Mouse (Mus musculus): ENCODE results near the gene Pbx1. TPM values are rescaled to one million over a fixed set of nuclear protein-coding genes. Genes with fewer than 3 reads are reported as not detected.

The Pbx1 gene
- polyA plus RNA-seq, 1 experiment = 39.3 TPM

DNA sequence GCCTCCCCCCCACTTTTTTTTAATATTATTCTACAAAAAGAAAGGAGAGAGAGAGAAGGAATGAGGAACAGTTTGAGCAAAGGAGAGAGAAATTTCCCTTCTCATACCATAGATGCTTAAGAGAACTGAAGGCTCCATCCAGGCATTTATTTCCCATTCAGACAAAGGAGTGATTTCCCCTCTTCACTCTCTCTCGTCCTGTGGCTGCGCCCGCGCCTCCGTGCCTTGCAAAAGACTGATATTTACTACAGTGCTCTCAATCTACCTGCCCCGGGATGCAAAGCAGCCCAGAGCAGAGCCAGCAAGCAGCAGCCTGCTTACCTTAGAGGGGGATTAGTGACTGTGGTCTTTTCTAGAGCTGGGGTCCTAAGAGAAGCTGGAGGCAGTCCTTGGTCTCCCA, 131.6 kb downstream of the Pbx1 start:
- no peak for DNase-seq (ENCODE audit: low read depth)

DNA sequence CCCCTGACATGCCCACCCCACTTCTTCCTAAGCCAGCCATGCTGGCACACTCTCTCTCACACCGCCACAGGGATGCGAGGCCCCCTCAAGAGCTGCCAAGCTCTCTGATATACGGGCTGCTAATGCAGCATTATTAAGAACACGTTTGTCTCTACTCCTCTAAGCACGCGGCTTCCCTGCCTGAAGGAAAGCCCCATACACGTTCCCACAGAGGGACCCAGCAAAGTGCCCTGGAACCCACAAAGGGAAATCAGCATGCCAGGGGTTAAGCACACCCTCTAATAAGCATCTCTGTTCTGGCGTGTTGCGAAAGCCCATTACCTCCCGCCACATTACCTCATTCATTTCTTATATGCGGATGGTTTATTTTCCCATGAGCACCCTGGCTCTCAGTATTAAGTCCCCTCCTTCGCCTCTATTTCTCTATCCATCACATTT, 132.1 kb downstream of the Pbx1 start:
- DNase-seq (ENCODE audit: low read depth) = no peak

DNA sequence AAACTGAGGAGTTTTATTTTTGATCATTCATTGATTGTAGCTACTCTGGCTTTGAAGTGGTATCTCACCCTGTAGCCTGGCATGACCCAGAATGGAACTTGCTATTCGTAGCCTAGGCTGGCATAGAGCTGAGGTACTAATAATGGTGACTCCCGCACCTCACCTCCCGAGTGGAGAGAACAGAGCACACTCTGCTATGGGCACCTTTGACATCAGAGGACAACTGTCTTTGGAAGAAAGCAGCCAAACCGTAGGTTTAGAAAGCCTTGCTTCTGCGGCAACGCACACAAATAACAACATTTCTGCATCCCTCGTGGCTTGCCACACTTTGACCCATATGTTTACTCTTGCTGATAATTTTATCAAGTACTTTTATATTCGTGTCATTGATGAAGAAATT, 132.9 kb downstream of the Pbx1 start:
- no peak for DNase-seq (ENCODE audit: low read depth)

- no peak for DNase-seq (ENCODE audit: low read depth)
Measured at GRCm38 (mm10) chr1:168296290-168296689, 135.8 kb downstream of the Pbx1 start.

DNA sequence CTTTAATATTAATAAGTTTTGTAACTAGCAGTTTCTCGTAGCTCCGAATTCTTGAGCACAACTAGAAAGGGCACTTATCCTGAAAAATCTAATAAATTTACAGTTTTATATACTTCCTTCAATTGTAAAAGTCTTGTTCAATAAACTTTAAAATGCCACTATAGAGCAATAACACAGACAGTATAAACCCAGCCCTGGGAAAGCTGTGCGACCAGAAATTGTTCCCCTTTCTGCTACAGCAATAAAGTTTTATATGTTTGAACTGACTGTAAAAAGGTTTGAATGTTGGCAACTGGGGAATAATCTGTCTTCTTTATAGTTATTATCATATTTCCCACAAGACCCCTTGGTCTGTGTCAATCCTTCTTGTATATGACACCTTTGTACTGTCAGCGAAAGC, 136.3 kb downstream of the Pbx1 start:
- no peak for DNase-seq (ENCODE audit: low read depth)

DNA sequence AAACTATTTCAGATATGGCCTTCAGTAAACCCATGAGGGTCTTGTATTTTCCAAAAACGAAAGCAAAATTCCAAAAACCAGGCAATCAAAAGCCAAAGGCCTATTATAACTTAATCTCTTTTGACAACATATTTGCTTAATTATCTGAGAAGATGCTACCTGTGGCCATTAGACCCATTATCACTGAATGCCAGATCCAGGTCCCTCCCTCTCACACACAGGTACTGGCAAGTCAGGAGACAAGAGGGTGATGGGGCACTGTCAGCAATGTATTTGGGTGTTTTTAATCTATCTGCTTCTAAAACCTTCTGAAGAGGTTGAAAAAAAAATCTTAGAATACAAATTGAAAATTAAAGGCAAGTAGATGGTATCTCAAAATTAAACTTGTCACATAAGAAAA, 138.4 kb downstream of the Pbx1 start:
- DNase-seq (ENCODE audit: low read depth) = no peak

DNA sequence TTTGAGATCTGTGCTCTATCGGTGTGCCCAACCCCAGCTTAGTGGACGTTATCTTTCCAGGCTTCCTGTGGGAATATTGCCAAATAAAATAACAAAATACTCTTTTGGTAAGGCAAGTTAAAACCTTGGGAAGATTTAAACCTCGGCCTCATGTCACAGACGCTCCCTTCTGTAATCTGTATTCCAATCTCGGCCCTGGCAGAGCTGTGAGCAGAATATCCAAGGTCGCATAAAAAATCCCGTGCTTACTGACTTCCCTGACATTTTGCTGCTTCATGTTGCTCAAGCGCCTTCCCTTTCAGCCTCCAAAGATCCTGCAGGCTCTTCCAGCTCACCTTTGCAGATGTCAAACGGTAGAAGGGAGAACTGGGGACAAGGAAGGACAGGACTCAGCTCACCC, 140.0 kb downstream of the Pbx1 start:
- DNase-seq (ENCODE audit: low read depth) = no peak

DNA sequence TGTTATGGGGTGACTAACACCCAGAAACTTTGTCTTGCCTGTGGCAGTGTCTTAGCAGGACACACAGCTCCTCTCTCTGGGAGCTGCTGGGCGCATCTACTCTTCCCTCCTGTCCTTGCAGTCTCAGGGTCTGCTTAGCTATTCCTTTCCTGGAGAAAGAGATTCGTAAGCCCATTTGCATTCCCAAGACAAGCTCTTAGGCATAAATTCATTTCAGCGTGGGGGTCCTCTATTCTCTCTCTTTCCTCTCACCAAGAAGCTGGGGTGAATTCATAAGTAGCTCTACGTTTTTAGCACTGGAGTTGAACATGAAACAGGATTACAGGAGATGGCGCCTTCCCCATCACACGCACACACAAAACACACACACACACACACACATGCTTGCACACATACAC, 140.4 kb downstream of the Pbx1 start:
- no peak for DNase-seq (ENCODE audit: low read depth)

DNA sequence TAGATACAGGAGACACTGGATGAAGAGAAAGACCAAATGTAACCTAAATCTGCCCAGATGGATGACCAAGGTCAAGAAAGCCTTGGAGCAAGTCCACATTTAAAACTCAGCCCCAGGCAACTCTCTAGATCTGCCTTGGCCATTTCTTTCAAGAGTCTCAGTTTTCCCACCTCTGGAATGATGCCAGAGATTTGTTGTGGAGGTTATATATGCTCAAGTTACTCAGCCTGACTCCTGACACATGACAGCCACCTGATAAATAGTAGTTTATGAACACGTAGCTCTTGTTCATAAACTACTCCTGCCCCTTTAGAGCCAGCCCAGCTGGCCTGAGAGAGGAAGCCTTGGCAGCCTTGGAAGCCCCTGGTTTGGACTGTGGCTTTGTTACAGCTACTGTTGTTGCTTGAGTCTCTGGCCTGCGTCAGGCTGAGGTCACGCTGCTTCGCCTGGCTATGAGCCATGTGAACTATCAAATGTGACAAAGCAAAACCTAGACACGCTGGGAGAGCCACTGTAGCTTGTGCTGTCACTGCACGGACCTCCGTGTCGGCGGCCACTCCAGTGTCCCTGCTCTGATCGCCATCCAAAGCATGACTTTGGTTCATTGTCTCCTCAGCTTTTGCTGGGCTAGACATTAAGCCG, 140.9 kb downstream of the Pbx1 start:
- DNase-seq (ENCODE audit: low read depth) = no peak

- DNase-seq (ENCODE audit: low read depth) = no peak
Measured at GRCm38 (mm10) chr1:168290236-168290985, 141.7 kb downstream of the Pbx1 start.

GRCm38 (mm10) chr1:168288891-168289545, 143.1 kb downstream of the Pbx1 start:
- DNase-seq (ENCODE audit: low read depth) = no peak

GRCm38 (mm10) chr1:168287843-168288591, 144.1 kb downstream of the Pbx1 start:
- no peak for DNase-seq (ENCODE audit: low read depth)

DNA sequence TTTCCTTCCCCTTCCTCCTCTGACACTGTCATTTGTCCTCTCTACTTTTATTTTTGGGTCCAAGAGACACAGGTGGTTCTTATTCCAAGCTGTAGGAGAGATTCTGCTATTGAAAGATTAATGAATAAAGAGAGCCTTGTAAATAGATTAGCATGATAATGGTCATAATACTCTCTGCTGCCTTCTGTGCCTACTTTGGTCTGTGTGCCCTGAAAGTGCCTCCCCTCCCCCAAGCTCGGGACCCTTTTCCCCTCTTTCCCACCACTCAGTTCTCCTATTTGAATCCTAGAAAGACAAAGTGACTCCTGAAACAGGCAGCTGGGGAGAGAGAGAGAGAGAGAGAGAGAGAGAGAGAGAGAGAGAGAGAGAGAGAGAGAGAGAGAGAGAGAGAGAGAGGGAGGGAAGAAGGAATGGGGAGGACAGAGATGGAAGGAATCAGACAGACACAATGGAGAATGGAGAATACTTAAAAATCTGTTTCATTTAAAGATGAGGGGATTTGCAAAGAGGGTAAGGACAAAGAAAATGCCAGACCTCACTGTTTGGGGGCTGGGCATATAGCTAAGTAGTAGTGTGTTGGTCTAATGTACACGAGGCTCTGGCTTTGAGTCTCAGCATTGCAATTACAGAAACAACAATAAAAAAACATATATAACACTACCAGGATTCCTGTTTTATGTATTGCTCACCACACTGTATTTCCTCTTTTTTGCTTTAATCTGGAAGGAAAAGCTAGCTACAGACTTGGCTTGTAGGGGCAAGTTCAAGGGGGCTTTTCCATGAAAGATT, 145.0 kb downstream of the Pbx1 start:
- DNase-seq (ENCODE audit: low read depth) = no peak

DNA sequence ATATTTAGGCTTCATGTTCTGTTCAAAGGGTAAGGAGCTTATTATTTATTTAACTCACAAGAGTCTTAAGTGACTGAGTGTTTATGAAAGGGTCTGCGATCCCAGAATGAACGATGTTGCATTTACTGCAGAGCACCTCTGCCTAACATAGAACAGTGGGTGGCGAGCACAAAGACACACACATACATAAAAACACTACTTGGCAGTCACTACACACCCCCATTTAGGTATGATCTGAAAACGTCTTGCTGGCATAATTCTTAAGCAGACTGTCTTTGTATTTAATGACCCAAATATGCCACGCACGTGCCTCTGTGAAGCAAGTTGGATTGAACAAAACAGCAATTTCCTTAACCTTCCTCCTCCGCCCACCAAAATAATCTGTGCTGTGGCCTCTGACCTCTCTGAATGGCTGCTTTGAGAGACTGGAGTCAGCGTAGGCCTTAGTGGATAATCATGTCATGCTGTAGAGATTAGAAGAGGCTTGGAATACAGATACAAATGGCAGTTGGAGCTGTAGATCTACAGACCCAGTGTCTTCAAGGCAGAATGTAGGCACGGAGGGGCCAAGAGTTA, 147.4 kb downstream of the Pbx1 start:
- no peak for DNase-seq (ENCODE audit: low read depth)

DNA sequence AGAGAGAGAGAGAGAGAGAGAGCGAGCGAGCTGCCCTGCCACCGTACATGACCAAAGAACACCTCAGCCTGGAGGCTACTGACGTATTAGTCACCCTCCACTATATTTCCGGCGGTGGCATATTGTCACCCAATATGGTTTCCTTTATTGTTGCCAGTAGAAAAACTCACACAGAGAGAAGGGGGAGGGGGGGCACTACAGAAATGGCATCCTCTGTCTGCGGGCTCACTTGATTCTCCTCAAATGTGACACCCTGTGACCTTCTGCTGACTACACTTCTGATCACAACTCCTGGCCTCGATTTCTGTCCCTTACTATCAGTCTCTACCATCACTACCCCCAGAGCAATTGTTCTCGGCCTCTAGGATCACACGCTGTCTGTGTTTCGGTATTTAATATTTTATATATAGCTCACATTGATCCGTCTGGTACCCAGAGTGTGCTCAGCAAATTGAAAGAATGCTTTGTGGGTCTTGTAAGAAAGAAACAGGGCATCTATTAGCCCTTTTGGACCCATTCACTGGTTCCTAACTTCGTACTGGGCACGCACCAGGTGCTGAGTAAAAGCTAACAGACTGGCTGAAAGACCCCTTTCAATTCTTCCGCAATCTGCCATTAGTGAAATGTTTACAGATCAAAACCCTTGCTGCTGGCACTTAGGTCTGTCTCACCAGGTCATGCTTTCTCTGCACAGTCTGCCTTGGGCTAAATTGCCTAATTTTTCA, 148.1 kb downstream of the Pbx1 start:
- no peak for DNase-seq (ENCODE audit: low read depth)

DNA sequence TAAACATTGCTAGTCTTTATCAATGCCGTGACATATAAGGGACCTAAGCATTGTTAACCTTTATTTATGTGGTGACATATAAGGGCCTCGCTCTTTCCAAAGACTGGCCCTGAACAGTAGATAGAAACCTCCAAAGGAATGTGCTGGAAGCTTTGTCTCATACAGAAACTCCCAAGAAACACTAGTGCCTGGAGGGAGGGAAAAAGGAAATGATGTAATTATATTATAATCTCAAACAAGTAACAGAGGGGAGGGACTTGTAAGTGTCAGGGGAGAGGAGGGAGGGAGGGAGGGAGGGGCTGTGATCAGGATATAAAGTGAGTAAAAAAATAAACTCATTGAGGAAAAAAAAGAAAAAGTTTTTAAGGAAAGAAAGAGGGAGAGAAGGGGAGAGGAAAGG, 148.6 kb downstream of the Pbx1 start:
- no peak for DNase-seq (ENCODE audit: low read depth)

DNA sequence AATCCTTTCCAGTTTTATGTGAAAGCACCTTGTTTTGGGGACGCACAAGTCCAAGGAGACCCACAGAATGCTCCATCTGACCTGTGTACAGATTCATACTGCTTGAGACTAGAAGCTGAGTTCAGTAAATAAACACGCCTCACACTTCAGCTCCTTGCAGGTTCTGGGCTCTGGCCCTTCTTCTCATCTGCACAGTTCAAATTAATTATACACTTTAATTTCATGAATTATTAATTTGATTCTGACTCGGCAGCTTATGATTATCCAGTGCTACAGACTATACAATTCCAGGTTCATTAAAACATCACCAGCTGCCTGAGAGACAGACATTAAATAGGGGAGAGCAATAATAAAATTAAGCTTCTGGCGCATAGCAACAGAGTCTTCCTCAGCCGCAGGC, 156.4 kb downstream of the Pbx1 start:
- no peak for DNase-seq (ENCODE audit: low read depth)

- no peak for DNase-seq (ENCODE audit: low read depth)
Measured at GRCm38 (mm10) chr1:168274296-168274695, 157.8 kb downstream of the Pbx1 start.

DNA sequence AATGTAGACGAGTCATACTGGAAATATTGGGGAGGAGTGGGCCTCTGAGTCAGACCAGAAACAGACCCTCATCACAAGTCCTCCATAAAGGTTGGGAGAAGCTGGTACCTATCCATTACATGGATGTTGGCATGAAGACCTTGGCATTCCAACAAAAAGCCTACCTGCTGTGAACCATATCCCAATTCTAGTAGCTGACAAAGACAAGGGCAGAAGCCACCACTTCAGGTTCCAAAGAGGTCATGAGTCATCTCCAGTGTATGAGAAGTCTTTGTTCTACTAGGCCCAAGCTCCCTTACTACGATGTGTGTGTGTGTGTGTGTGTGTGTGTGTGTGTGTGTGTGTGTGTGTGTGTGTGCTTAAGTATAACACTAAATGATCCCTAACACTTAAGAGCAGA, 160.0 kb downstream of the Pbx1 start:
- no peak for DNase-seq (ENCODE audit: low read depth)

GRCm38 (mm10) chr1:168271207-168271606, 160.9 kb downstream of the Pbx1 start:
- no peak for DNase-seq (ENCODE audit: low read depth)
